Mouse (Mus musculus): ENCODE measurements around the gene Pax7. TPM values are rescaled to one million over a fixed set of nuclear protein-coding genes. Genes with fewer than 3 reads are reported as not detected.

The Pax7 gene
- total RNA-seq, 2 experiments from 2014 or later, result not detected

DNA sequence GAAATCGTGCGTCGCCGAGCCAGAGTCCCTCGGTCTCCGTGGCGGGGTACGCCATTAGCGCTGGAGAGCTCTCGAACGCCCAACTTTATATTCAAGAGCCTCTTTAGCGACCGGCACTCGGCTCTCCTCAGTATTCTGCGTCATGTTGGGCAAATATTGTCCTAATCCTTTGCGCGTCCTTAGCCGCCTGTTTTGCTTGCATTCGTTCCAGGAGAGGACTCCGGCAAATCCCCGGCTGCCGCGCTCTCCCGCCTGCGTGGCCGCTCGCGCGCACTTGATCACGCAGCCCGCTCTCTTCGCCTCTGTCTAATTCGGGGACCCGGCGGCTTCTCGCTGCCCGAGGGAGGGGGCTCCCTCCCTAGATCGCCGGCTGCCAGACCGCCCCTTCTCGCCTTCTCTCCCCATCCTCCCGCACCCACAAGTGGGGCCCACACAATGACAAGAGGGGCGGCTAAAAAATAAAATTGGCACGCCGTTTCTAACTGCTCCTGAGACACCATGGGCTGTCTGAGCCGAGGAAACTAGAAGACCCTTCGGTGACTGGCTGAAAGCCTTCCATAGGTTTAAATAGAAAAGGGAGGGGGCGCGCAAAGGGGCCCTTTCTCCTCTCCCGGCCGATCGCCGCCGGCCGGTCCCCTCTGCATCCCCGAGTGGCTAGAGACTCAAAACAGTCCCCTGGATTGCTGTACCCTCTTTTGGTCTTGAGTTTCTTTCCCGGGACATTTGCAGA lies 1.7 kb downstream of the Pax7 start:
- DNase-seq (ENCODE audit: extremely low spot score in 1 of 2, low spot score in 1 of 2), result no peak

DNA sequence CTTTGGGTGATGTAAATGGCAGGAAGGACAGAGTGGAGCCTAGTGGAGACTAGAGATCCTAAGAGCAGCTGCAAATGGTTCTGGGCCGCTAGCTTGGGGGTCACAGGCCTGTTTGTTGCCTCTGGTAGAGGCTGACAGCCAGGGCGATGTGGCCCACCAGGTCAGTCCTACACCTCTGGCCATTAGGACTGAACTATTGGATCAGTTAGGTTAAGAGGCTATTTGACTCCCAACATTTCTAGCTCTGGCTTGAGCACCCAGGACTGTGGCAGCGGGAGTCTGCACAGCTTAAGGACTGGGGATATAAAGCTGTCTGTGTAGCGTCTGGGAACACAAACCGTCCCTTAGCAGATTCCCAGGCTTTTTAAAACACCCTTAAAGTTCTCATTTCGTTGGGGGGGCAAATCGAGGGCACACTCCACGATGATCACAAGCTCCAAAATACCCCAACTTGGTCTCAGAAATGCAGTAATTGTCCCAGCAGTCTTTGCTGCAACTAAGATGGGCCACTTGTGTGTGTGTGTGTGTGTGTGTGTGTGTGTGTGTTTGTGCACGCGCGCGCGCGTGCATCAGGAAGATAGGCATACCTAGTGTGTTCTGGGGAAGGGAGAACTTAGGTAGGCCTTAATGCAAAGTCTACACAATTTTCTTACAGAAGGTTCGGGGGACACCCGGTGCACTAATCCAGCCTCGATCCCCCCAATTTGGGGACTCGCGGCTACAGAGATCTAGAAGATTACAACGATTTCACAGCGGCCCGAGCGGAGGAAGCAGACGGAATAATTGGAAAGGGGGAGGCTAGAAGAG lies 2.5 kb downstream of the Pax7 start:
- DNase-seq (ENCODE audit: extremely low spot score in 1 of 2, low spot score in 1 of 2), result no peak

DNA sequence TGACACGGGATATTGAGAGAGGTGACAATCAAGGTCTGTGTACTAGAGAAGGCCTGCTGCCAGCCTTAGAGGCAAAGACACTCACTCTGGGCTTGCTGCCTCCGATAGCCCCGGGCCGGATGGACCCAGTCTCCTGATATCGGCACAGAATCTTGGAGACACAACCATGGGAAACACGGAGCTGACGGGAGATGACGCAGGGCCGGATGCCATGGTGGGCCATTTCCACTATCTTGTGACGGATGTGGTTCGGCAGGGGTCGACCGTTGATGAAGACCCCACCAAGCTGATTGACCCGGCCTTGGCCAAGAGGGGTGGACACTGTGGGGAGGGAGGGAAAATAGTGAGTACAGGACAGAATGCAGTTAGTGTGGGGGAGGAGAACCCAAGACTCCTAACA lies 3.3 kb downstream of the Pax7 start:
- no peak for DNase-seq (ENCODE audit: extremely low spot score in 1 of 2, low spot score in 1 of 2)

DNA sequence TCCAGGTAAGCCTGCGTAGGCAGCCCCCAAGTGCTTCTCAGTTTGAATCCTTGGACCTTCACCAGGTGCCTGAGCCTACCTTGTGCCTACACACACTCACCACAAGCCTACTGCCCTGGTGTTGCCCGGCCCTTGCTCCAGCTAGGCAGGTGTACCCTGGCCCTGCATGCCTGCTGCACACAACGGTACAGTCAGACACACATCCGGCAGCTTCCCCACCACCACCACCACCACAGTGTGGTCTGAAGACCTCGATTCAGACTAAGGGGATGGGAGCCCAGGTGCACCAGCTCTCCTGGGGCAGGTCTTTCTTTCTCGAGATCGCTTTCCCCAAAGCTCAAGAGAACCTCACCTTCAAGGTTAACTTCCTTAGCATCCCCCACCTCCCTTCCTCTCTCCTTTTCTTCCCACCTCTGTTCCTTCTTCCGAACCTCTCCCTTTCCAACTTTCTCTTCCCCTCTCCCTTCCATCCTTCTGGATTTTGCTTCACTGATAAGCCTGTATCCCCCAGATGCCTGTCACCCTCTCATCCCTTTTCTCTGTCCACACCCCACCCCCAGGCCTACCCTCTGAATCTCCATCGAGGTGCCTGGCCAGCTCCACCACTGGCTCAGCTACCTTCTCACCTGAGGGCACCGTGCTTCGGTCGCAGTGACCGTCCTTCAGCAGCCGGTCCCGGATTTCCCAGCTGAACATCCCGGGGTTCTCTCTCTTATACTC lies 4.3 kb downstream of the Pax7 start:
- DNase-seq (ENCODE audit: extremely low spot score in 1 of 2, low spot score in 1 of 2), result no peak

DNA sequence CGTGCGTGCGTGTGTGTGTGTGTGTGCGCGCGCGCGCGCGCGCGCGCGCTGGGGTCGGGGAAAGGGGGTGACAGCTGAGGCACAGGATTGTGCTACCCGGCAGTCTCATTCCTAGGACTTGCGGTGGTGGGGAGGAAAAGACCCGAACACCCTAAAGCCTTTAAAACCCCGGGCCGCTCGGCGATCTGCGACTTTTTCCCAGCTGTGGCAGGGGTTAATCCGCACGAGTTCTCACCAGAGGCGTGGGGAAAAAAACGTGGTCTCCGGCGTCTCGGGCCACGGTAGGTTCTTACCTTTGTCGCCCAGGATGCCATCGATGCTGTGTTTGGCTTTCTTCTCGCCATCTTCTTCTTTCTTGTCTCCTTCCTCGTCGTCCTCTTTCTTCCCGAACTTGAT lies 5.0 kb downstream of the Pax7 start:
- no peak for DNase-seq (ENCODE audit: extremely low spot score in 1 of 2, low spot score in 1 of 2)

DNA sequence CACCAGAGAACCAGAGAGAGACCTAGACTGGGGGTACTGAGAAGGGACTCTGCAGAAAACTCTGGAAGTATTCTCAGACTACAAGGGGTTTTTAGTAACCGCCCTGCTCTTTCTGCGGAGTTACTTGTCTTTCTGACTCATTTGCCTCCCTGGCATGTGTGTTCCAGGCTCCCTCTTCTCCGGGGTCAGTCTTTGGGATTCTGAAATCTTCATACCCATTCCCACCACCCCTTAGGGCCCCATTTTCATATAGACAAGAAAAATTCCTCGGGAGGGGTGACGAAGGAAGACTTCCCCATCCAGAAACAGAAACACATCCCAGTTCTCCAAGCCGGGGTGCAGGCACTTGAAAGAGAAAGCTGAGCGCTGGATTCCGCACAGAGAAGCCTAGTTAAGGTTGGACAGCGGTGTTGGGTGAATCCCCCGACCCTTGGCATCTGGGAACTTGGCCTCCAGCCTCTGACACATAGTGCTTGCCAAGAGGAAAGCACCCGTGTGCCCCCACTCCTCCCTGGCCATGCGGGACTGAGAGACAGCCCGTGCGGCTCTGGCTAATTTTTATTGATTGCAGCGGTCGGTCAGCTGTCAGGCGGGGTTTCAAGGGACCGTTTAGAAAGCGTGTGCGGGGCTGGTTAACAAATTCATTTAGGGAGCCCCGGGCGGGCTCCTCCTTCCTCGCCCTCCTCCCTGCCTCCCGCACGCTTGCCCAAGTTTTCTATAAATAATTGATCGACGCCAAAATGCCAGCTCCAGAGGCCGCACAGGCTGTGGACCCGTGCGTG lies 5.6 kb downstream of the Pax7 start:
- no peak for DNase-seq (ENCODE audit: extremely low spot score in 1 of 2, low spot score in 1 of 2)

DNA sequence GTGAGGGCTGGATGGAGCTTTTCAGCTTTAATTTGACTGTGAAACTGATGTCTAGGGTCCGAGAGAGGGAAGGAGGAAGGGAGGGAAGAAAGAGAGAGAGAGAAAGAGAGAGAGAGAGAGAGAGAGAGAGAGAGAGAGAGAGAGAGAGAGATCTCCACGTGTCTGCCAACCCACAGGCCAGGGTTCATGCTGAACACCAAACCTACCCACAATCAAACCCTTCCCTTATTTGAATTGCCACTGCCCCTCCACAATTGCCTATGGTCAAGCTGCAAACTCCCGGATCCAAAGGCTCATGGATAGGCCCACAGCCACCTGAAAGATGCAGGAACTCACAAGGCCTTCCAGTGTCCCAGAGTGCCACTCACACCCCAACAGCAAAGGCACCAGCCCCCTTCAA lies 7.1 kb downstream of the Pax7 start:
- DNase-seq (ENCODE audit: extremely low spot score in 1 of 2, low spot score in 1 of 2), result no peak

DNA sequence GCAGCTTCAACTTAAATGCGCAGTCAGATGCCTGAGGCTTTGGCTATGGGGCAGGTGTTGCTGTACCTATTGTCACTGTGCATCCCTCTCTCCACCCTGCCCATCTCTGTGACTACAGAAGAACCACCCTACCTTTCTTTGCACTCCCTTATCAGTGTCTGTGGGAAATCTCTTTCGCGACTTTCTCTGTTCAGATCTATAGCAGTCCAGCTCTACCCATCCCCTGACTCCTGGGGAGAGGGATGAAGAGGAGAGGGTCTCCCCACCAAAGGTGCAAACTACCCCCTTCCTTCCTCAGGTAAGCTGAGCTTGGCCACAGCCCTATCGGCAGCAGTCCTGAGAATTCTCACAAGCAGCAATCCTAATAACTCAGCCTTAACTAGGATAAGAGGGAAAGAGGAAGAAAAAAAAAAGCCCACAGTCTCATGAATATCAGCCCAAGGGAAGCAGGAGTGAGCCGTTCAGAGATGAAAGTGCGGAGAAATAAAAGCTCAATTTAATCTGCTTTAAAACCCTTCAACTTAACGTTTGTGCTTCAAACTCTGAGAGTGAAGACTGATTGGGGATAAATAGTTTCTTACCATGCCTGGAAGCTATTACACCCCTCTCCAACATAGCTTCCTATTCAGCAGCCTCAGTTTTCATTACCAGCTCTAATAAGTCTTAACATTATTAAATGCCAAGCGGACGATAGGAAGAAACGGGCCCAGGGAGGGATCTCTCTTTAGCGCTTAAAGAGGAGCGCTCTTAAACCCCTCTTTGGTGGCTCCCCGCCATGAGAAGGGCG lies 7.8 kb downstream of the Pax7 start:
- DNase-seq (ENCODE audit: extremely low spot score in 1 of 2, low spot score in 1 of 2), result no peak

DNA sequence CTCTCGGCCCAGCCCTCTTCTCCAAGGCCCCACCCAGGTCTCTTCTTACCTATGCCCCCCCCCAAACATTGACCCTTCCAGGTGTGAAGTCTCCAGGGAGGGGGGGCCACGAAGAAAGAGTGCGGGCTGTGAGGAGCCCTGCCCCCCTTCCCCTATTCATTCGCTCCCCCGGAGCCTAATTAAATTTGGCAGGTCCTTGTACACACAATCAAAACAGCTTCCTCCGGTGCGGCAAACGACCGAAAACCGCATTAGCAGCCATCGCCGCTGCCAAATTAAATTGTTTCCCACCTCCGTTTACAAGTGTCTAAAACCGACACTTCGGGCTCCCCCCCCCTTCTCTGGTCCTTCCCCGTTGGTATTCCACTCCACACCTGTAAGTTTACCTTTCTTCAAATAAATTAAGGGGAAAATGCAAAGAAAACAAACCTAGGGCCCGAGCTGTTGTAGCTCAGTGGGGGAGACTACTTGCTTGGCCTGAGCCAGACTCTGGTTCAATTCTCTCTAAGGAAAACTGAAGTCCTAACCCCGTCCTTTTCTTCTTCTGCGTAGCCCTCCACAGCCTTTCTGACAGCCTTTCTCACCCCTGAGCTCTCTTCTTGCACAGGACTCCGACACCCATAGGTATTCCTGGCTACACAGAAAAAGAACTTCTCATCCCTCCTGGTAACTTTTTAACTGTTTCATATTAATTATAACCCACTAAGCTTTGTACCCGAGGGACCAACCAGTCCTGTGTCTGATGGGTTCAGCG lies 8.6 kb downstream of the Pax7 start:
- DNase-seq (ENCODE audit: extremely low spot score in 1 of 2, low spot score in 1 of 2), result no peak

DNA sequence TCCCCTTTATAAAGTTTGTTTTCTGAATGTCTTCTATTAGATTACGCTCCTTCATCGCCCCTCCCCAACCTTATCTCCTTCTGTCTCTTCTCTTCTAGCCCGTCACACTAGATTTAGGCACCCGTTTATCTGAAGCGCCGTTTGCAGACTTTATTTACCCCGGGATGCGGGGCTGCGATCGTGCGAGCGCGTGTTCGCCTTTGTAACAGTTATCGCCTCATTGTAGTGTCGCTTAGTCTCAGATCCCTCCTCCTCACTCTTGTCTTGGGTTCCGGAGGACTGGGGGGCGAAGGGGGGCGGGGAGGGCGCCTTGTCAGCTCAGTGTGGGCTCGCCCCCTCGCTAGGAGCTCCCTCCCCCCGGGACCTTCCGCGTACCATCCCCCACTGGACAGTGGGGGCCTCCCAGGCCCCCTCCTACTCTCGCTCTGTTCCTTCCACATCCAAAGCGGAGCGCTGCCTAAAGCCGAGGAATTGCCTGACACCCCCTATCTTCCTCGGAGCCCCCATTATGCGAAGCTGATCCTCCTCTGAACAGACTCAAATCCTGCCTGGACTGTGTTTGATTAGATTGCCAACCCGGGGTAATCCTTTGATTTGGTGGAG lies 9.4 kb downstream of the Pax7 start:
- no peak for DNase-seq (ENCODE audit: extremely low spot score in 1 of 2, low spot score in 1 of 2)

DNA sequence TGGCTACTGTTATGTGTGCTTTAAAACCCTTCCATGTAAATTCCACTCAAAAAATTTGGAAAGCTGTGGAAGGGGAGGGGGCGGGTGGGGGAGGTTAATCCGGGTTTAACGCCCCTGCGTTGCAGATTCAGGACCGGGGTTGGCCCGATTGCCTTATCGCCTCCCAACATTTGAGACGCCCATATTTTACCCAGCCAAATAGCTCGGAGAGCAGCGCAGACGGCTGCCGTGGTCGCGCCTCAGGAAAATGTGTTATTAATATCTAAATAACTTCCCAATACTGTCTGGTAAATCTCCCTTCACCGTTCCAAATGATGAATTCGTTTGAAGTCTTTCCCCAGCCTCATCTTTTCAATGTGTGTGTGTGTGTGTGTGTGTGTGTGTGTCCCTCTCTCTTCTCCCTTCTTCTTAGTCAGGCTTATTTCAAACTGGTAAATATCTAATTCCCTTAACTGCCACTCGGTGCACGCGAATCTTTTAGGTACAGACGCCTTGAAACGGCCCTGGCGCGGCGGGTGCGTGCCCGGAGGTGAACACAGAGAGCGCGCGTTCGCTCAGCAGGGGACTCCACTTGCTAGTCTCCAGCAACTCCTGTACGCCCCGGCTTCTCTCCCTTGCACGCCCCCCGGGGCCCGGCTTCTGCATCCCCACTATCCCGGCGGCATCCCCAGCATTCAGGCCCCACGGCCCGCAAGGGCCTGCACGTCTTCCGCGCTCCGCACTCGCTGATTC lies 10.0 kb downstream of the Pax7 start:
- no peak for DNase-seq (ENCODE audit: extremely low spot score in 1 of 2, low spot score in 1 of 2)

DNA sequence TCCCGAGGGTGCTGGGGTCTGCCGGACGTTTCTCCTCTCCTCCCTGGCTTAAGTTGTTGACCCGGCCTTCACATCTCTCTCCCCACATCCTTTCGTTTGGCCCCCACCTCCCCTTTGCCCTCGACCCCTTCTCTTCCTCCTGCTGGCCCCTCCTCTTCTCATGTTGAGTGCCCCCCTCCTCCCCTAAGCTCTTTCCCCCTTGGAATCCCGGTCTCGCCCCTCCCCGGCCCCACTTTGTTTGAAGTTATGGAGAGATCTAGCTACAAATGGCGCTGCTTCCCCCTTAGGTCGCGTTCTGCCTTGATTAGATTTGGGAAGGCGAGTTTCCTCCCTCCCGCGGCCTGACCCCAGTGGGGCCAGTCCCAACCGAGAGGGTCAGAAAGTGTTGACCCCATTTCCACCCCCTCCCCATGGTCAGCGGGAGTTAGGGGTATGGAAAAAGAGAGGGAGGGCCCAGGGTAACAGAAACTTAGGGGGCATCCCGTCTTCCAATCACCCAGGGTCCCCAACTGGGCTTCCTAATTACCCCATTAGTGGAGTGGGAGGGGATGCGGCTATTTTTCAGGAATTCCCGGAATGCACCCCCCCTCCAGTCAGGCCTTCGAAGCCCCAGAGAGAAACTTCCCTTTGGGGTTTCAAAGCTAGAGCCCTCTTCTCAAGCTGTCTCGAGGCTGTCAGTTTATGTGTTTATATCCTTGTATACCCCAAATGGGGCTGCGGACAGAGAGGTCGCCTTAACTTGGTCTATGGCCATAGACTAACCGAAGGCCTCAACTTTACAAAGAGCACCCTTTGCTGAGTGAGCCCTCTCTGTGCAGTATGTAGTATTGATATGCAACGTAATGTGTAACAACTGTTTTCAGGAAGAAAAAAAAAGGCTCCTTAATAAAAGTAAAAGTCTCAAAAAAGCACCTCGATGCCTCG lies 10.9 kb downstream of the Pax7 start:
- DNase-seq (ENCODE audit: extremely low spot score in 1 of 2, low spot score in 1 of 2), result no peak

DNA sequence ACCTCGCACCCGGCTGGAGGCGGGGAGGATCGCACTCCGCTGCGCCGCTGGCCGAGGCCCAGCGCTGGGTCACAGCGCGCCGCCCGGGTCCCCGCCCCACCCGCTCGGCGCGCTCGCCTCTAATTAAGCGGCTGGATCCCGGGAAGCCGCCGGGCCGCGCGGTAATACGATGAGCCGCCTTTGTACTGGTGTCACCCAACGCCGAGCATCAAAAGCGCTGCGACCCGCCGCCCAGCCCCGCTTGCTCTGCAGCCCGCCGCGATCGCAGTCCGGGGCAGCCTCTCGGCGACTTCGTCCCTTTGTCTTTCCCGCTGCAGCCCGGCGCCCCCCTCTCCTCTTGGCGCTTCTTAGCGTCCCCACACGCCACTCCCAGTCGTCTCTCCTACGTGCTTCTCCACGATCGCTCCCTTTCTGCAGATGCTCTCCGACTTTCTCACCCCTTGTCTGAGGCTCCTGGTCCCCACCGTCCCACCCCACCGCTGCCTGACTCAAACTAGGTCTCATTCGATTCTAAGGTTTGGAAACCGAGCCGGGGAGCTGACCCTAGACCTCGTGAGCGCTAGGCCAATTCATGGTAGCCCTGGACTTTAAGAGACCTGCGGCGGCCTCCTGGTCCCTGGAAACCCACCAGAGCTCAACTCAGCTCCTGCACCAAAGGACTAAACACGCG lies 11.7 kb downstream of the Pax7 start:
- no peak for DNase-seq (ENCODE audit: extremely low spot score in 1 of 2, low spot score in 1 of 2)

DNA sequence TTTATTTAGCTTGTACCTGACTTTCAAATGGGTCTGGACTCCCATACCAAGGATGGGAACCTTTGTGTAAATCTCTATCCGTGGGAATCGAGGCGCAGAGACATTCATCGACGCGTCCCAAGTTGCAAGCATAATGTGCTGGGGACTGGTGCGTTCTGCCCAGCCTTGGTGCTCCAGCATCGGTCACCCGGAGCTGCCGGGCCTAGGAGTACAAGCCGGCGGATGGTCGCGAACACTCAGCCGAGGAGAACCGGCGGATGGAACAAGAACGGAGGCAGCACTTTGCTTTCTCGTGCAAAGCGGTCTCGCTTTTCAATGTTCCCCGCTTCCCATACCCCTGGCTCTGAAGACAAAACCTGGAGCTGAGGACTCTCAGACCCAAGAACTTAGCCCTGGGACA lies 12.3 kb downstream of the Pax7 start:
- DNase-seq (ENCODE audit: extremely low spot score in 1 of 2, low spot score in 1 of 2), result no peak

DNA sequence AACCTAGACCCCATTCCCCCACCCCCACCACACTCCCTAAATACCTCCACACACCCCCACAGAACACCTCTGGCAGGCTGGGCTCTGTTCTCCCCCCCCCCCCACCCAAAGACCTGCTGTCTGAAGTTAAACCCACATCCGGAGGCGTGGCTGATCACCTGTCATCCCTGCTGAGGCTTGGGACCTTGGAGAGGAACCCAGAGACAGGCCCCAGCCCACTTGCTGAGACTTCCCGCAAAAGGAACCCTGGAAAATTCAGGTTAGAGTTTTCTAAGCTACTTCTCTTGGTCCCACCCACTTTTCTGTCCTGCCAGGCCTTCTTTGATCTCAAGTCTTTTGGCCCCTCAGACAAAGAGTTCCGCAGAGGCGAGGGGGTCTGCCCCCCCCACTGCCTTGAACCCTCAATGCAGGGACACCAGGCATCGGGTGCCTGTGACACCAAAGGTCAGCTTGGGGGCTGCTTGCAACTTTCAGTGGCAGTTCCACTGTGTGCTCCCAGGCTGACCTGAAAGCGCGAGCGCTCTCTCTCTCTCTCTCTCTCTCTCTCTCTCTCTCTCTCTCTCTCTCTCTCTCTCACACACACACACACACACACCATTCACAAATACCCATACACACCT lies 13.8 kb downstream of the Pax7 start:
- no peak for DNase-seq (ENCODE audit: extremely low spot score in 1 of 2, low spot score in 1 of 2)

DNA sequence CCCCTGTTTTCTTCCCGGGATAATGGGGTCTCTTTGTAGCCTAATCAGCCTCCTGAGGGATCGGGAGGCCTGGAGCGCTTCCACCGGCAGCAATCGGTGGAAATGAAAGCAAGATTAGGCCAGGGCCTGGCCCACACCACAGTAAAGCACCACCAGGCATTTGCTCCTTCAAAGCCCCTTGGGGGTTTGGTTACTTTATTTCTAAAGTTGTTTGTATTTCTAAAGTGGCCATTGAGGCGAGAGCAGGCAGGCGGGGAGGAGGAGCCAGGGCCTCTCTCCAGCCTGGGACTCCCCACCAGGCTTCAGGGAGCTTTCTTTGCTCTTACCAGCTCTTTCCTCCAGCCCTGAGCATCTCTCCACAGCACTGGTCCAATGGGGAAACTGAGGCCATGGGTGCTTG lies 15.2 kb downstream of the Pax7 start:
- no peak for DNase-seq (ENCODE audit: extremely low spot score in 1 of 2, low spot score in 1 of 2)

Data from layer of hippocampus, postnatal 25 days (tissue).